Mouse (Mus musculus): ENCODE results near the gene Gm3250.
"Not testable (repeated sequence)": the region's sequence is repeated elsewhere in the genome, so short reads cannot be mapped to it uniquely, and the experiment has no call there.

Gene Gm3250

DNA sequence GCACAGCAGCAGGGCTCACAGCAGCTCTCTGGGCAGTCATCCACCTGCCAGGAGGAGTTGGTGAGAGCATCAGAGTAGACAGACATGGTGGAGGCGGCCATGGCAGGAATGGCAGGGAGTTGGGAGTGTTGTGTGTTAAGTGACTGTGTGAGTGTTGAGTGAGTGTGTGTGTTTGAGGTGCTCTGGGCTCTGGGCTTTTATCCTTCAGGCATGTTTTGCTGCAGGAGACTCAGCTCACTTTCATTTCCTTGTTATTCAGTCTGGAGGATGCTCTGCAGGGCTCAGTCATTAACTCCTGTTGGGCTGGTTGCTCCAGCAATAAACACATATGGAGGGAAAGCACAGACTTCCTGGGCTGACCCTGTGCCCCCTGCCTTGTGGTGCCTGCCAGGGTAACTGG, at the start of gene Gm3250:
TSS of gene Gm3250 (minus strand) at position 101 of the 400 bp plus-strand sequence.
- DNase-seq (ENCODE audit: inconsistent ontology term): not testable (repeated sequence)

GRCm38 (mm10) chr10:77826951-77827350, 44.6 kb upstream of the Gm3250 start, which contains the start of gene Krtap10-4:
Gene Krtap10-4 (minus strand): TSS chr10:77827095.
- no peak for DNase-seq (ENCODE audit: inconsistent ontology term)

DNA sequence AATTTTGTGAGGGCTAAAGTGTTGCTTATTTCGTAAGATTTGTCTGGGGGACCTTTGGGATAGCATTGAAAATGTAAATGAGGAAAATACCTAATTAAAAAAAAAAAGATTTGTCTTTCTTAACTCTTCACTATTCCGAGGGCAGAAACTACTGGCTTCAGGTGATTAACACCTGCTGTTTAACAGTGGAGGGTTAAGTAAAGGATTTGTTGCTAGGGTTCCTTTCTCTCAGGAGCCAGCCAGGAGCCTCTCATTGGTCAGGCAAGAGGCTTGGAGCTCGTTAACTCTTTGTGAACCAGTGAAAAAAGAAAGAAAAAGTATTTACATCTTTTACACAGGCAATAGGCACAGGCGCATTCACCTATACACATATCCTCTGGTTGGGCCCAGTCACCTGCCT, 36.9 kb upstream of the Gm3250 start:
- DNase-seq (ENCODE audit: inconsistent ontology term): no peak

DNA sequence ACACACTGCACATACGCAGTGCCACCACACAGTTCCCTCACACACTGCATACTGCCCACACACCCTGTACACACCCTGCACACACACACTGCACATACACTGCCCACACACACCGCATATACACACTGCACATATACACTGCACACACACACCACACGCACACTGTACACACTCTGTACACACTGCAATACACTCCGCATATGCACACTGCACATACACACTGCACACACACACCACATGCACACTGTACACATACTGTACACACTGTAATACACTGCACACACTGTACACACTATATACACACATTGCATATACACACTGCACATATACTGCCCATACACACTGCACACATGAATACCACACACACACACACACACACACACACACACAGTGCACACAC, 36.2 kb upstream of the Gm3250 start:
- no peak for DNase-seq (ENCODE audit: inconsistent ontology term)

GRCm38 (mm10) chr10:77815514-77815913, 33.2 kb upstream of the Gm3250 start:
- DNase-seq (ENCODE audit: inconsistent ontology term): no peak

DNA sequence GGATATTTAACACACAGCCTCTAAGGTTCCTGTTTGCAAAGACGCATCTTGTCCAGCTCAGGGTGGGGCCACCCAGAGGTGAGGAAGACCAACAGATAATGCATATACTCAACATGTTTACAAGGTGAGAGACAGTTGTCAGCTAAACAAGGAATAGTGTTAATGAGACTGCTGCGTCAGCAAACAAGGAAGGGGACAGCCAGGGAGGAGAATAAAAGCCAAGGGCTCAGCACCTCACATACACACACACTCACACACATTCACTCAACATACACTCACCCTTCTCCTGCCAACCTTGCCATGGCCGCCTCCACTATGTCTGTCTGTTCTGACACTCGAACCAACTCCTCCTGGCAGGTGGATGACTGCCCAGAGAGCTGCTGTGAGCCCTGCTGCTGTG, 32.0 kb upstream of the Gm3250 start, which contains the start of gene Gm2696:
TSS of gene Gm2696 (plus strand) at position 301 of the 400 bp plus-strand sequence.
- DNase-seq (ENCODE audit: inconsistent ontology term): no peak

DNA sequence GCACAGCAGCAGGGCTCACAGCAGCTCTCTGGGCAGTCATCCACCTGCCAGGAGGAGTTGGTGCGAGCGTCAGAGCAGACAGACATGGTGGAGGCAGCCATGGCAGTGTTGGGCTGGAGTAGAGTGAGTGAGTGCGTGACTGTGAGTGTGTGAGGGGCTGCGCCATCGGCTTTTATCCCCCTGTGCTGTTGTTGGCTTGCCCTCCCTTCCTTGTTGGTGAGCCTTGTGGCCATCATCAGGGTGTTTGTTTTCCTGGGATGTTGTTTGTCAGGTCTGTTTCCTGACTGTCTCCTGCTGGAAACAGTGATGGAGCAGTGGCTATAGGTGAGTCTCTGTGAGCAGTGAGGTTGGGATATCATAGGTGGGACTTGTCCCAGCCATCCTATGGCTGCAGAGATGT, 29.4 kb upstream of the Gm3250 start, which contains the start of gene Gm9507:
TSS of gene Gm9507 (minus strand) at position 101 of the 400 bp plus-strand sequence.
- no peak for DNase-seq (ENCODE audit: inconsistent ontology term)

DNA sequence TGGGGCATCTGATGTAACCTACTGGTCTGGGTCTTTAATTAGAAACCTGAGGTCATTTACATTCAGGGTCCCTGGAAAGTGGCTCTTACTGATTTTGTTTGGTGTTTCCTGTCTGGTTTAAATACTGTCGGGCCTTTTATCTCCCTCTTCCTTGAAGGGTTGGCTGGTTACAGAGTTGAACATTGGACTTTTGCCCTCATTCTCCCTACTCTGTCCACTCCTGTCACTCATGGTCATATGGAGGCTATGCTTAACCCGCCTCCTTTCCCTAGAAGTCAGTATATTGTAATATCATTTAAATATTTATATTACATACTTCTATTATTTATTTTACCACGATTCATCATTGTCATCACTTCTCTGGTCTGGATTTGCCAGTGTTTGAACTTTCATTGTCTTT, 21.8 kb upstream of the Gm3250 start:
- no peak for DNase-seq (ENCODE audit: inconsistent ontology term)

DNA sequence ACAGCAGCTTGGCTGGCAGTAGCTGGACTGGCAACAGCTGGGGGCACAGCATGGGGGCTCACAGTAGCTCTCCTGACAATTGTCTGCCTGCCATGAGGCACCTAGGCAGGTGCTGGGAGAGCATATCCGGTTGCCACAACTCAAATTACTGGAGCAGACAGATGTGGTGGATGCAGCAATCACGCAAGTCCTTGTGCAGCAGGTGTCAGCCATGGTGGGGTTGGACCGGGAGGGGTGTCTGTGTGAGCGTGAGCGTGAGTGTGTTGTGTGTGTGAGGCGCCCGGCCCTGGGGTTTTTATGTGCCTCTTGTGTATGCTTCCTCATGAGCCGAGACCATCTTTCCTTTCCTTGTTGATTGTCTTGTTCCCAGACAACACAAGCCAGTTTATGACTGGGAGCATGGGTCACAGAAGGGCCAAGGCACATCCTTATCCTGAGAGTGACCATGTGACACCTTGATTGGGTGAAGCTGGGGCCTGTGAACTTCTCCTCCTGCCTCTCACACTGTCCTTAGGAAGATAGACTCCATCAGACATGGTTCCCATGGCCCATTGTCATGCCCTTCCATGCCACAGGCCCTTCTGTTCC, 16.7 kb upstream of the Gm3250 start, which contains the start of gene Gm19668:
TSS of gene Gm19668 (minus strand) at position 213 of the 588 bp plus-strand sequence.
- DNase-seq (ENCODE audit: inconsistent ontology term): no peak

DNA sequence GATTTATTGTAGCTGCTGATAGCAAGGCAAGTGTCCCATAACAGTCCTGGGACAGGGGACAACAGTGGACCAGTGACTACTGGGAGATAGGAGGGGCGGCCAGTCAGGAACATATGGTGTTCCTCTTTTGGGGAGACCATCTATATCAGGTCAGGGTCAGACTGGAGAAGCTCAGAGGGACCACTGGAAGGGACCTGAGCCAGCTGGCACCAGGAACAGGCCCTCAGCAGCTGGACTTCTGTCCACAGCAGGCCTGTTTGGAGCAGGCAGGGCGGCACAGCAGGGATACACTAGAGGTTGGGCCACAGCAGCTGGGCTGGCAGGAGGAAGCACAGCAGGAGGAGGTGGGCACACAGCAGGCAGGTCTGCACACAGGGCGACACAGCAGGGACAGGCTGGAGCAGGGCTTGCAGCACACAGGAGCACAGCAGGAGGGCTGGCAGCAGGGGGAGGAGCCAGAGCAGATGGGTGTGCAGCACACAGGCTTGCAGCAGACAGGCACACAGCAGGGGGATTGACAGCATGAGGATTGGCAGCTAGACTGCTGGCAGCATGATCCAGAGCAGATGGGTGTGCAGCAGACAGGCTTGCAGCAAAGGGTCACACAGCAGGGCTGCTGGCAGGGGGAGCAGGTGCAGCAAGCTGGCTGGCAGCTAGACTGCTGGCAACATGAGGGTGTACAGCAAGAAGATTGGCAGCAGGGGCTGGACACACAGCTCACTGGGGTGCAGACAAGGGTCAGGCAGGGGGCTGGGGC, 16.0 kb upstream of the Gm3250 start:
- DNase-seq (ENCODE audit: inconsistent ontology term): not testable (repeated sequence)

DNA sequence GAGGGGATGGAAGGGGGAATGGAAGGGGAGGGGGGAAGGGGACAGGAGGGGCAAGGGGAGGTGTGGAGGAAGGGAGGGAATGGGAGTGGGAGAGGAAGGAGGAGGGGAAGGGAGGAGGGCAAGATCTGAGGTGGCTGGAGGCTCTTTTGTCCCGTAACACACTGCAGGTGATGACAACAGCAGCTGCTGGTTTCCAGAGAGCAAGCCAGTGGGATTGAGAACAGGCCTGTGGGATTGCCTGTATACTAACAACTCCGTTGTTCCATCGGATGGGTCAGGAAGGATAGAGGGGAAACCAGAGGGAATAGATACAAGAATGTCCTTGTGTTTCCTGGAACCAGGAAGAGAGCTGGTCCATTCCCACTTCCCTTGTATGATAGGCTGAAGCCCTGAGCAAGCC, 15.3 kb upstream of the Gm3250 start:
- DNase-seq (ENCODE audit: inconsistent ontology term): no peak

- DNase-seq (ENCODE audit: inconsistent ontology term): no peak
These were observed 12.6 kb upstream of the Gm3250 start, which contains the start of gene Gm9639 for GRCm38 (mm10) chr10:77794976-77795375. Gene Gm9639 (minus strand): TSS chr10:77795076.

DNA sequence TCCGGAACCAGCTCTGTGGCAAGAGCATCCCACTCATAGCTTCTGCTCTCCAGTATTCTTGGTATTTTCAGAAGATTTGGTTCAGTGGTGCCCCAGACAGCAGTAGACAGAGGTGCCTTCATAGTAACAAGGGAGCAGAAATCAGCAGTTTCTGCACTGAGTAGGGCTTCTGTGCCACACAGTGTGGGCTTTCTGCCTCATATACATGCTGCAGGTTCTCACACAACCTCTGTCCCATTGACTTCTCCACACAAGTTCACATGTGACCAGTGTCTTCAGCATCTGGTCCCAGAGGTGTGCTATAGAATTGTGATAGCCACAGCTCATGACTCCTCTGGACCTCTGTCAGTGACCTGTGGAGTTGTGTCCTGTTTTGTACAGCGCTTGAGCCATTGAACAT, 6.3 kb upstream of the Gm3250 start:
- no peak for DNase-seq (ENCODE audit: inconsistent ontology term)

DNA sequence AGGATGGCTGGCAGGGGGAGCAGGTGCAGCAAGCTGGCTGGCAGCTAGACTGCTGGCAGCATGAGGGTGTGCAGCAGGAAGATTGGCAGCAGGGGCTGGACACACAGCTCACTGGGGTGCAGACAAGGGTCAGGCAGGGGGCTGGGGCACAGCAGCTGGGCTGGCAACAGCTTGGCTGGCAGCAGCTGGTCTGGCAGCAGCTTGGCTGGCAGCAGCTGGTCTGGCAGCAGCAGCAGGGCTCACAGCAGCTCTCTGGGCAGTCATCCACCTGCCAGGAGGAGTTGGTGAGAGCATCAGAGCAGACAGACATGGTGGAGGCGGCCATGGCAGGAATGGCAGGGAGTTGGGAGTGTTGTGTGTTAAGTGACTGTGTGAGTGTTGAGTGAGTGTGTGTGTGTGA, 5.5 kb upstream of the Gm3250 start, which contains the start of gene Gm7137:
TSS of gene Gm7137 (minus strand) at position 325 of the 400 bp plus-strand sequence.
- DNase-seq (ENCODE audit: inconsistent ontology term): not testable (repeated sequence)

GRCm38 (mm10) chr10:77783396-77783795, 1.1 kb upstream of the Gm3250 start:
- not testable (repeated sequence) for DNase-seq (ENCODE audit: inconsistent ontology term)

DNA sequence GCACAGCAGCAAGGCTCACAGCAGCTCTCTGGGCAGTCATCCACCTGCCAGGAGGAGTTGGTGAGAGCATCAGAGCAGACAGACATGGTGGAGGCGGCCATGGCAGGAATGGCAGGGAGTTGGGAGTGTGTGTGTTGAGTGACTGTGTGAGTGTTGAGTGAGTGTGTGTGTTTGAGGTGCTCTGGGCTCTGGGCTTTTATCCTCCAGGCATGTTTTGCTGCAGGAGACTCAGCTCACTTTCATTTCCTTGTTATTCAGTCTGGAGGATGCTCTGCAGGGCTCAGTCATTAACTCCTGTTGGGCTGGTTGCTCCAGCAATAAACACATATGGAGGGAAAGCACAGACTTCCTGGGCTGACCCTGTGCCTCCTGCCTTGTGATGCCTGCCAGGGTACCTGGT, 5.5 kb downstream of the Gm3250 start, which contains the start of gene Gm7138:
TSS of gene Gm7138 (minus strand) at position 101 of the 400 bp plus-strand sequence.
- DNase-seq (ENCODE audit: inconsistent ontology term): not testable (repeated sequence)

DNA sequence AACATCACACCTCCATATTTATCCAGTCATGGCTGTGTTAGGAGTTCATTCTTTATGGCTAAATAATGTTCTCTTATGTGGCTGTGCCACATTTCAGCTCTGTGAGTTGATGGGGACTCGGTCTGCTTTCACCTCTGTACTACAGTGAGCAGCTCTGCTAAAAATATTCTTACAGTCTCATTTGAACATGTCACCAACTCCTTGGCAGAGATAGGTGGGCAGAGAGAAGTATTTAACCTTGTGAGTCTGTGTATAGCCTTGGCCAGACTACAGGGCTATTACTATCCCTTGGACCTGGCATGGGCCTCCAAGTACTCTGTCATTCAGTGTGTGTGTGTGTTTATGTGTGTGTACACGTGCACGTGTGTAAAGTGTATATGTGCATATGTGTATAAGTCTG, 10.2 kb downstream of the Gm3250 start:
- not testable (repeated sequence) for DNase-seq (ENCODE audit: inconsistent ontology term)

- DNase-seq (ENCODE audit: inconsistent ontology term): not testable (repeated sequence)
These were observed 11.1 kb downstream of the Gm3250 start, which contains the start of gene Gm3238 for GRCm38 (mm10) chr10:77771225-77771624. Gene Gm3238 (minus strand): TSS chr10:77771325.

GRCm38 (mm10) chr10:77769727-77770126, 12.6 kb downstream of the Gm3250 start:
- no peak for DNase-seq (ENCODE audit: inconsistent ontology term)

DNA sequence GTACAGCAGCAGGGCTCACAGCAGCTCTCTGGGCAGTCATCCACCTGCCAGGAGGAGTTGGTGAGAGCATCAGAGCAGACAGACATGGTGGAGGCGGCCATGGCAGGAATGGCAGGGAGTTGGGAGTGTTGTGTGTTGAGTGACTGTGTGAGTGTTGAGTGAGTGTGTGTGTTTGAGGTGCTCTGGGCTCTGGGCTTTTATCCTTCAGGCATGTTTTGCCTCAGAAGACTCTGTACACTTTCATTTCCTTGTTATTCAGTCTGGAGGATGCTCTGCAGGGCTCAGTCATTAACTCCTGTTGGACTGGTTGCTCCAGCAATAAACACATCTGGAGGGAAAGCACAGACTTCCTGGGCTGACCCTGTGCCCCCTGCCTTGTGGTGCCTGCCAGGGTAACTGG, 22.8 kb downstream of the Gm3250 start, which contains the start of gene Gm3233:
TSS of gene Gm3233 (minus strand) at position 101 of the 400 bp plus-strand sequence.
- not testable (repeated sequence) for DNase-seq (ENCODE audit: inconsistent ontology term)

DNA sequence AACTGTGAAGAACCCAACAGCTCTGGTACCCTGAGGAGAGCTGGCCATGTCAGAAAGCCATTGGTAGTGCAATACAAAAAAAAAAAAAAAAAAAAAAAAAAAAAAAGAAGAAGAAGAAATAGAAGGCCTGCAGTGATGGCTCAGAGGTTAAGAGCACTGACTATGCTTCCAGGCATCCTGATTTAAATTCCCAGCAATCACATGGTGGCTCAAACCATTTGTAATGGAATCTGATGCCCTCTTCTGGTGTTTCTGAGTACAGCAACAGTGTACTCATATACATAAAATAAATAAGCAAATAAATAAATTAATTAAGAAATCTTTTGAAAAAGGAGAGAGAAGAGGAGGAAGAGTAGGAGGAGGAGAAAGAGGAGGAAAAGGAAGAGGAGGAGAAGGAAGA, 28.9 kb downstream of the Gm3250 start:
- no peak for DNase-seq (ENCODE audit: inconsistent ontology term)

GRCm38 (mm10) chr10:77752312-77752711, 30.0 kb downstream of the Gm3250 start:
- DNase-seq (ENCODE audit: inconsistent ontology term): not testable (repeated sequence)

Measured in Muller cell, postnatal 12 days (primary cell).